Mouse (Mus musculus) limb, embryonic 10.5 days (tissue): ENCODE results near the gene Gm2174. TPM values are rescaled to one million over a fixed set of nuclear protein-coding genes. Genes with fewer than 3 reads are reported as not detected.
A peak's percentile ranks its signal among the peaks of the same experiment; 100 is the strongest.

Source experiments
- DNase-seq: peaks from one replicate; pipeline ENCODE4 v3.0.0-alpha.2; 2017; ENCODE audit warnings: low spot score
- H3K27ac ChIP-seq: fragments of 300-500 bp; sonication (generic); 2 replicates; pipeline ENCODE4 v1.5.1; 2016; ENCODE audit warnings: mild to moderate bottlenecking
- H3K27me3 ChIP-seq: fragments of 300-500 bp; sonication (generic); 2 replicates; pipeline ENCODE4 v1.6.1; 2016; ENCODE audit warnings: low read depth, mild to moderate bottlenecking; ENCODE audit not compliant: poor library complexity, severe bottlenecking
- H3K36me3 ChIP-seq: fragments of 300-500 bp; sonication (generic); 2 replicates; pipeline ENCODE4 v1.6.1; 2016; ENCODE audit warnings: mild to moderate bottlenecking, moderate library complexity
- H3K4me1 ChIP-seq: fragments of 300-500 bp; sonication (generic); 2 replicates; pipeline ENCODE4 v1.6.1; 2016
- H3K4me3 ChIP-seq: fragments of 300-500 bp; sonication (generic); 2 replicates; pipeline ENCODE4 v1.5.1; 2016; ENCODE audit warnings: mild to moderate bottlenecking, moderate library complexity
- H3K9me3 ChIP-seq: fragments of 300-500 bp; sonication (generic); replicated peaks from 2 replicates; pipeline ENCODE4 v1.6.1; 2016; ENCODE audit warnings: mild to moderate bottlenecking
- WGBS: fragments of 180-500 bp; shearing (Covaris S2); methylation state at CpG from one replicate; pipeline ENCODE4 v1.1.7; 2016; 5-methylcytosine and 5-hydroxymethylcytosine counted together
- polyA plus RNA-seq: library from polyadenylated mRNA; unstranded; fragments of >200 nt; fragmentation: Nextera tagmentation; extraction: Ambion mirVana; gene quantifications from 2 replicates; pipeline ENCODE4 v1.2.1, GENCODE M21; 2016

Gm2174 gene
- 1.1 and 1.6 TPM in 2 replicates for polyA plus RNA-seq

DNA sequence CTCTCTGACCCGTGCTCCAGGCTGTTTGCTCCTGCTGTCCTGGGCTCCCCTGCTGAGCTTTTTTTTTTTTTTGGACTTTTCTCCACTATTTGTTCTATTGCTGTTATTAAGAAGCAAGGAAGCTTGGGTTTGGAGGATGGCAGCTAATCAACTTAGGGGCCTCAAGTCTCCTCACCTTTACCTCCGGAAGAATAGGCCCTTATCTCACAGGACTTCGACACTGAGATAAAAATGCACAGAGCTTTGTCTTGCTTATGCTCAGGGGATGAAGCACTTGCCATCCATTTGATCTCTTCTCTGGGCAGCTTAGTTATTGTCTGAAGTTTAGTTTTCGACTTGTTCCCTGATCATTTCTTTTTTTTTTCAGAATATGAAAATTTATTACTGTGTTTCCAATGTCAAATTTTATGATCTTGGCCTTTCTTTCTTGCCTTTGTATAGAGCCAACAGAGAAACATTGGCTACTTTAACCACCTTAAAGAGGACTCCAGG is at the start of gene Gm2174:
Gene Gm2174 (plus strand): TSS at position 442 of the 492 bp plus-strand sequence.
- Histone ChIP-seq H3K9me3 (no peaks in the 10 kb centered on the region), H3K4me3 (no peak within 1 kb of the TSS), H3K4me1 (no peaks in the 10 kb centered on the region), H3K36me3 (no peaks in the 10 kb centered on the region), H3K27me3 (no peaks in the 10 kb centered on the region), H3K27ac (no peak within 1 kb of the TSS)
- no peak for DNase-seq
- 79% methylated on average over 4 of the region's 4 CpGs for WGBS

DNA sequence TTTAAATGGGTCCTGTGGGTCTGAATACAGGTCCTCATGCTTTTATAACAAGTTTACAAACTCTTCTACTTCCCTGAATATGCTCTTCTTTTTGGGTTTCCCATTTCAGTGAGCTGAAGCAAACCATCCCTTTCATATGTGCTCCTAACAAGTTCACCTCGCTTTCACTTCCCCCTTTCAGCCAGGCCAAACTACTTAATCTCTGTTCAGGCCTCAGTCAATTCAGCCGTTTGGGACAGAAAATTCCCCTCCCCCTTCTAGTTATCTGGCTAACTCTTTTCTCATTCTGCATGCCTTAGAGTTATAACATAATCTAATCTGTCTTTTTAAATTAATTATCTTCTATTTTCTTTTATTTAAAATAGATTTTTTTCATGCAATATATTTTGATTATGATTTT is 43.1 kb upstream of the Gm2174 start:
- no peak for DNase-seq

DNA sequence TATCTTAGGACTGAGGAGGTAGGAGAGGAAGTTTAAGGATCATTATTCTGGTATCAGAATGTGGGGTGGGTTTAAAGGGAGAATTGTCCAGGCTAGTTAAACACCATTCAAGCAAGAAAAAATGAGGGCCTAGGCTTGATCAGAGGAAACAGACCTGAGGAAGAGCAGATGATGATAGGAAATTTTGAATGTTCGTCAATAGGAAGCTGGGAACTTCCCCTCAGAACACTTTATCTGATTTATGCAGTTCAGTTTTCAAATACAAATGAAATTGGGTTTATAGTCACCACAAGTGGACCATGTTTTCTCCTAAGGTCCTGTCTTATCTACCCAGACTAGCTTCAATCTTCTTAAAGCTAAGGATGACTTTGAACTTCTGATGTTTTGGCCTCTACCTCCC is 42.3 kb upstream of the Gm2174 start:
- no peaks in the 10 kb centered on the region for H3K36me3 ChIP-seq
- WGBS: 71% methylated on average over 1 of the region's 1 CpGs

More for the DNA sequence above, 43.1 kb upstream of the Gm2174 start:
- no peak overlapping the region for H3K27ac ChIP-seq
- no peak overlapping the region for H3K4me3 ChIP-seq
- no peaks in the 10 kb centered on the region for H3K36me3 ChIP-seq
- H3K4me1 ChIP-seq: 0 out of 2 replicates have a peak, but pooled peaks cover 2% of the 10 kb centered on the region
- WGBS: 22% methylated on average over 2 of the region's 2 CpGs
- H3K27me3 ChIP-seq: no peaks in the 10 kb centered on the region
- no peaks in the 10 kb centered on the region for H3K9me3 ChIP-seq

DNA sequence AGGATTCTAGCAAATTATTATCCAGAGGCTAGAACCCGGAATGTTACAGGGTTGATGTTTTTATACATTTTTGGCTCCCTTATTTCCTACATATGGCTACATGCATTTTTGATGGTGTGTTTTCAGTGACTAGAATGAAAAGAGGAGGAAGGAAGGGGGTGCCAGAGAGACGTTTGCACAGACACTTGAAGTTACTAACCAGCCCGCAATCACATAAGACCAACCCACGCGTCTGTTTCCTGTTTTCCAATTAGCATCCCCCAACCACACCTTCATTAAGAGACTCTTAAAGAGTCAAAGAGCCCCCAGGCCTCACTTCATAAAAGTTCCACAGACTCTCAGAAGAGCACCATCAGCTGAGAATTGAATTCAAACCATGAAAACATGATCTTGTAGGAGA is 41.6 kb upstream of the Gm2174 start:
- Histone ChIP-seq H3K9me3 (no peaks in the 10 kb centered on the region), H3K27ac (no peak overlapping the region), H3K36me3 (no peaks in the 10 kb centered on the region), H3K4me3 (no peak overlapping the region), H3K4me1 (no peaks in the 10 kb centered on the region), H3K27me3 (no peaks in the 10 kb centered on the region)
- 50% methylated on average over 5 of the region's 5 CpGs for WGBS
- no peak for DNase-seq

More for the DNA sequence above, 42.3 kb upstream of the Gm2174 start:
- H3K9me3 ChIP-seq: no peaks in the 10 kb centered on the region
- no peaks in the 10 kb centered on the region for H3K27me3 ChIP-seq
- no peak overlapping the region for H3K4me3 ChIP-seq
- no peak for DNase-seq
- no peak overlapping the region for H3K27ac ChIP-seq
- H3K4me1 ChIP-seq: 0 out of 2 replicates have a peak, but pooled peaks cover 2% of the 10 kb centered on the region

DNA sequence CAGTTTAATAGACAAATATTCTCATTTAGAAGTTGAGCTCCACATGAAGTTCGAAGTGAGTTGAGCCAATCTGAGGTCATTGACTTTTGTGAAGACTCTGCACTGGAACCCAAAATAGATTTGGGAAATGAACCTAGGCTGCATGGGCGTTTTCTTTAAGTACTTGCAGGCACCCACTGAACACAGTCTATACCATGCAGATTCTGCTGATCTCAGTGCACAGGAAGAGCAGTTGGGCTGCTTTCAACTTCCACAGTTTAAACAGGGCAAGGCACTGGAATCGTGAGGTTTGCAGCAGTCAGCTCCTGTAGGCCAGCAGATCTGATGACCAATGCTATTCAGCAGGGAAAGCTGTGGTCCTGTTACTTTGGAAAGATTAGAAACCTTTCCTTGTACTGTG is 31.5 kb upstream of the Gm2174 start:
- no peaks in the 10 kb centered on the region for H3K4me1 ChIP-seq
- H3K27me3 ChIP-seq: no peaks in the 10 kb centered on the region
- WGBS: 76% methylated on average over 3 of the region's 3 CpGs
- no peak overlapping the region for H3K4me3 ChIP-seq
- no peaks in the 10 kb centered on the region for H3K36me3 ChIP-seq
- DNase-seq: no peak
- no peaks in the 10 kb centered on the region for H3K9me3 ChIP-seq
- H3K27ac ChIP-seq: no peak overlapping the region

DNA sequence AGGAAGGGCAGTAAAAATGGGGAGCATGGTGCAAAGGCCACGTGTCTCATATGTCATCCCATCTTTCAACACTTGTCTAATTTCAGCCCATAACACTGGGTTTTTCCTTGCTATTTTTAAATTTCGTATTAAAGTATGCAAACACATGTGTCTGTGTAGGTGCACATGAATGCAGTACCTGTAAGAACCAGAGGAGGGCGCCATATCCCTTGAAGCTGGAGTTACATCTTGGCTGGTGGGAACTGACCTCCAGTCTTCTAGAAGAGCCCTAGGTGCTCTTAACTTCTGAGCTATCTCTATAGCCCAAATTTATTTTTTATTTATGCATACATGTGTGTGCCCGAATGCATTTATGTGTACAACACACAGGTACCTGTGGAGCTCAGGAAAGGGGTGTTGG is 30.2 kb upstream of the Gm2174 start:
- Histone ChIP-seq H3K27ac (no peak overlapping the region), H3K4me1 (no peaks in the 10 kb centered on the region), H3K36me3 (no peaks in the 10 kb centered on the region), H3K9me3 (no peaks in the 10 kb centered on the region), H3K27me3 (no peaks in the 10 kb centered on the region), H3K4me3 (no peak overlapping the region)
- 79% methylated on average over 4 of the region's 4 CpGs for WGBS
- no peak for DNase-seq

DNA sequence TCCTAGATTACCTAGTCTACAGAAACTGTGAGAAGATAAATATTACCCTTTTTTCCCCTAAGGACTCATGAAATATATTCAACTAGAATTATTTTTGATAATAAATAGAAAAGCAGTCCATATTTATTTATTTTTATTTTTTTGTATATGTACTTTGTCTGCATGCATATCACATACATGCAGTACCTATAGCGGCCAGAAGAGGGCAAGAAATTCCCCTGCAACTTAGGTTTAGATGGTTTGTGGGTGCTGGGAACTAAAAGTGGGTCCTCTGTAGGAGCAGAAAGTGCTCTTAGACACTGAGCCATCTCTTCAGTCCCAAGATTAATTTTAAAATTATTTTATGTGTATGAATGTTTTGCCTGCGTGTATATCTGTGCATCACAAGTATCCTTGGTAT is 17.2 kb upstream of the Gm2174 start:
- H3K4me3 ChIP-seq: no peak overlapping the region
- H3K36me3 ChIP-seq: no peaks in the 10 kb centered on the region
- H3K9me3 ChIP-seq: no peaks in the 10 kb centered on the region
- WGBS: 64% methylated on average over 2 of the region's 2 CpGs
- H3K27ac ChIP-seq: no peak overlapping the region
- H3K27me3 ChIP-seq: no peaks in the 10 kb centered on the region
- DNase-seq: no peak
- H3K4me1 ChIP-seq: peaks cover under 1% of the 10 kb centered on the region; the same call in 1 of the 2 replicates

DNA sequence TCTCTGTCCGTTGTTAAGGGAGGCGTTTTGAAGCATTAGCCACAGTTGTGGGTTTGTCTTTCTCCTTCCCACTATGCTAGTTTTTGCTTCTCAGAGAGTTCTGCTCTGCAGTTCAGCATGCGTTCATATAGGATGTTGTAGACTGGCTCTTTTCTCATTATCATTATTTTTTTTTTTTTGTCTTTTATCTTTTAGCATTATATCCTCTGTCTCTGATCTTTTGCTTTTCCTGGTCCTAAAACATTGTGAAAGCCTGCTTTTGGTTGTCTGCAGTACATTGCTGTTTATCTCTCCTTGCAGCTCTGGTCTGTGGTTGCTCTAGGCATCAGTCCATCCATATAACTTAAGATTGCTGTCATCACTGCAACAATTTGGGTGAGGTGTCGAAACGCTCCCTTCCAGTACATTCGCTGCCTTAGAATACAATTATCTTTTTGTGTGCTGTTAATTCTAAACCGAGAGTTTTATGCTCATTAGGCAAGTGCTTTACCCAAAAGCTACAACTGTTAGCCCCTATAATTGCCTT is 11.9 kb upstream of the Gm2174 start:
- Histone ChIP-seq H3K36me3 (no peaks in the 10 kb centered on the region), H3K27me3 (no peaks in the 10 kb centered on the region)
- 54% methylated on average over 7 of the region's 7 CpGs for WGBS

DNA sequence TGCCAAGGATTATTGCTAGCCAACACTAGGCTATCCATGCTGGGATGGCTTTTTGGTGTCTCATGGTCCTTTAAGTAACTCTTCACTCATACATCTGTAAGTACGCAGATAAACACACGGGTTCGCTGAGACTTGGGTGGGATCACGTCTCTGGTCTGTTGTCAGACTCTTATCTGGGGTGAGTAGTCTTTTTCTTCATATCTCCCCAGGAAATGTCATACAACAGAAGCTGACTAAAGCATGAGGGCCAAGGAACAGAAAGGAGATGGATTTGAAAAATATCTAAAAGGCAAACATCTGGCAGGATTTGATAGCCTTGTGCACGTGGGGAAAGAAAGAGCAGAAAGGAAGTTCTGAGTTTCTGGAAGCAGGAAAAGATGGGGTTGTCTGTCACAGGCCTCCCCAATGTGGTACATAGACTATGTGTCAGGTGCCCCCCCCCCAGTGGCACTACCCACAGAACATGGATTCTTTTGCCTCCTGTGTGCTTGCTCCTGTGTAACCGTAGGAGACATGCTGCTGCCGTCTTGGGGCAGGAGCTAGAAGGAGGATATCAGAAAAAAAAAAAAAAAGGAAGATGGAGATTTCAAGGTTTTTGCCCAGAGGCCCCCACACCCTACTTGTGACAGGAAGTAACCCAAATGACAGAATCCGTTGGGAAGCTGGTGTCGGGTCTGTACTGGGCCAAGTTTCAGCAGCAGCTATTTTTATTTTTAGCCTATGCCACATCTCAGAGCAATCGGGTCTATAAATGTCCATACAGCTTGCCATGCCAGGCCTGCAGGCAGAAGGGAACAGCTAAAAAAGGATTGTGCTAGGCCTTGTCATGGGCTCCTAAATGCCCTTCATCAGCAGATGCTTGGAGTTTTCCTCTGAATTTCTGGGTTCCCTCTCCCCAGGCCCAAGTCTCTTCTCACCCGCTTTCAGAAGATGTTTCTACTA is 1.0 kb upstream of the Gm2174 start:
- H3K9me3 ChIP-seq: no peaks in the 10 kb centered on the region
- H3K4me3 ChIP-seq: no peak overlapping the region
- 84% methylated on average over 11 of the region's 11 CpGs for WGBS
- no peaks in the 10 kb centered on the region for H3K4me1 ChIP-seq
- DNase-seq: no peak
- H3K36me3 ChIP-seq: no peaks in the 10 kb centered on the region
- no peaks in the 10 kb centered on the region for H3K27me3 ChIP-seq
- H3K27ac ChIP-seq: no peak overlapping the region

More for the DNA sequence above, 11.9 kb upstream of the Gm2174 start:
- Histone ChIP-seq H3K27ac (no peak overlapping the region), H3K4me3 (no peak overlapping the region), H3K4me1 (peaks cover 7% of the 10 kb centered on the region; the same call in 1 of the 2 replicates), H3K9me3 (no peaks in the 10 kb centered on the region)
- no peak for DNase-seq

DNA sequence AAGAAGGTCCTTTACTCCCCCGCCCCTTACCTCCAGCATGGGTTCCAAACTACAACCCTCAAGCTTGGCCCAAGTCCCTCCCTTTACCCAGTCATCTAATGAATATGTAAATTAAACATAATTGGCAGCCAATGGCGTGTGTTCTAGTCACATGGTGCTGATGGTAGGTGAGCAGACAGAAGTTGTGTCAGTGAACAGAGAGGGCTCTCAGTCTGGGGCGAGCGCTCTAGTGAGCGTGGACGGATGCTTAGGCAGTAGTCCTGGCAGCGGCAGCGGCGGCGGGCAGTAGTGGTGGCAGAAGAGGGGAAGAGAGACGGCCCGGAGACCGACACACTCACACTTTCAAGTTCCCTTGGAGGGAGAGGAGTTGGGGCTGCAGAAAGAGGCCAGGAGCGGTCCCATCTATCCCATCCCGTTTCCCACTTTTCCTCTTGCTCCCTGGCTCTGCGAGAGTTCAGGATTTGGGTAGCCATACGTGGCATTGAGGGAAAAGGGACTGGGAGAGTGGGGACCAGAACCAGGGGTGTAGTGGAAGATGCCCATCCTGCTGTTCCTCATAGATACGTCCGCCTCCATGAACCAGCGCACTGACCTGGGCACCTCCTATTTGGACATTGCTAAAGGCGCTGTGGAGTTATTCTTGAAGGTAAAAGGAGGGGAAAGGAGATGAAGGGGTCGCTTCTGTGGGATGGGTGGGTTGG is 7.1 kb downstream of the Gm2174 start, which contains the start of gene Ints6l:
Gene Ints6l (plus strand): TSS at position 187 of the 701 bp plus-strand sequence.
- Histone ChIP-seq H3K4me3 (peak within 1 kb of the TSS; percentile 68), H3K36me3 (no peaks in the 10 kb centered on the region), H3K4me1 (no peaks in the 10 kb centered on the region; the same call in 1 of the 2 replicates), H3K27me3 (no peaks in the 10 kb centered on the region), H3K27ac (peak within 1 kb of the TSS; percentile 96), H3K9me3 (no peaks in the 10 kb centered on the region)
- peak; percentile 63 for DNase-seq
- 21% methylated on average over 22 of the region's 22 CpGs for WGBS

DNA sequence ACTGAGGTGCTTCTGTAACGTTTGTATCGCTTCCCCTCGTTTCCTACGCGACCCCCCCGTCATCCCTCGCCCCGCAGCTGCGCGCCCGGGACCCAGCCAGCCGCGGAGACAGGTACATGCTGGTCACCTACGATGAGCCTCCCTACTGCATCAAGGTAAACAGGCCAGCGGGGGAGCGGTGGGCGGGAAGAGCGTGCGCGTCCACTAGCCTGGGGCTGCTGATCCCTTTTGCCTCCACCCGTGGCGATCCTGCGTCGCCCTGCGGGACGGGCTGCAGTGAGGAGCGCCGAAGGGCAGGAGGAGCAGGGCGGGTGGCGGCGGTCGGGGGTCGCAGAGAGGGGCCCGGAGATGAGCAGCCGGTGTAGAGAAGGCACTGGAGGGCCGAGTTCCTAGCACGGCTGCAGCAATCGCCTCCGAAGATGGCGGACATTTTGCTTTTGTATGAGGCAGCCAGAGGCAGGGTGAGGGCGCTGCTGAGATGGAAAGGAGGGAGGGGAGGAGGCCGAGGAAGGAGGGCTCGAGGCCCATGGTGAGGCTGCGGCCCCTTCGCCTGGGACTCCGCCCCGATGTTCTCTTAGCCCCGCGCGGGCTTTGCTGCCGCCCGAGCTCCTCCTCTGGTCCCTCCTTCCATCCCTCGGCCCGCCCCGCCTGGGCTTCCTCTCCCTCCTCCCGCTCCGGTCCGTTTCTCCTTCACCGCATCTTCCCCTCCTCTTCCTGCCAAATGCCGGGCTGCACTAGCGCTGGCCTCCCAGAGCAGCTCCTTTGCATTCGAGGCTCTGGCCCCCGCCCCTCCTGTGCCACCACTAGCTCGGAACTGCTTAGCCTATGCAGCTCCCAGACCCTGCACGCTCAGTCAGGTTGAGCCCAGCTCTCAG is 7.8 kb downstream of the Gm2174 start:
- H3K36me3 ChIP-seq: peaks cover 6% of the 10 kb centered on the region
- no peaks in the 10 kb centered on the region for H3K27me3 ChIP-seq
- peak overlapping the region; percentile 96 for H3K27ac ChIP-seq
- no peaks in the 10 kb centered on the region; the same call in 1 of the 2 replicates for H3K4me1 ChIP-seq
- peak overlapping the region; percentile 68 for H3K4me3 ChIP-seq
- DNase-seq: peak; percentile 82
- no peaks in the 10 kb centered on the region for H3K9me3 ChIP-seq
- WGBS: 11% methylated on average over 65 of the region's 65 CpGs

DNA sequence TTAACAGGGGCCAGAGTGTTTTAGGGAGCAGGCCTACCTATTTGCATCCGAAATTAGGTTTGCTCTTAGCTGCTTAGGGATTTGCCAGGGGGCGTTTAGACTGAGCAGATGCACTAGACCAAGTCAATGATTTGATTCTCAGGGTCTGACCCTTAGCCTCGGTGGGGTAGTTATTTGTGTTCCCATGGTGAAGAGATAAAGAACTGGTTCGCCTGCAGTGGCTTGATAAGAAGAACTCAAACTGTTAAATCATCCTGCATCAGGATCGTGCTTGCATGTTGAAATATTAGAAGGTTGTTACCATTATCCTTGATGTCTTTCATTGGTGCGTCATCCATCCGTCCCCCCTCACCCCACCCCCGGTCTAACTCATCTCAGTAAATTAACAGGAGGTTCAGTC is 8.6 kb downstream of the Gm2174 start:
- Histone ChIP-seq H3K27ac (peak overlapping the region; percentile 96), H3K27me3 (no peaks in the 10 kb centered on the region), H3K4me1 (peaks cover under 1% of the 10 kb centered on the region; the same call in 1 of the 2 replicates), H3K9me3 (no peaks in the 10 kb centered on the region), H3K4me3 (peak overlapping the region; percentile 68), H3K36me3 (peaks cover 6% of the 10 kb centered on the region)
- no peak for DNase-seq
- 18% methylated on average over 8 of the region's 8 CpGs for WGBS
